Mouse (Mus musculus): Measurements from ENCODE around the gene Syne1.

Gene Syne1

DNA sequence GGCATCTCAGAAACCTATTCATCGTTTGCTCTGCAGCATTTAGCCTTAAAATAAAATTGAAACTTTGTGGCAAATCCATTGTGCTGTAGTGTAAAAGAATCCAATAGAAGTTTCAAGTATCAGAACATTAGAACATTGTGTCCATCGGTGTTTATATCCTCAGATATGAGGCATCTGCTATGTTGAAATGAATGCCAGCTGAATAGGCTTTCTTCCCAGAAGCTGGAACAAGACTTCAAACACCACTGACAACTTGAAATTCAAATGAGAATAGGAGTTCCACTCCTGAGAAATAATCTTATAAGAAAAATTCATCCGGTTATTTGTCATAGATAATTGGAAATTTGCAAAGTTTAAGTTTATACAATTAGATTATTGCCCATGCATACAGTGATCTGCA lies 135.6 kb downstream of the Syne1 start:
- peak; percentile 14 for DNase-seq

DNA sequence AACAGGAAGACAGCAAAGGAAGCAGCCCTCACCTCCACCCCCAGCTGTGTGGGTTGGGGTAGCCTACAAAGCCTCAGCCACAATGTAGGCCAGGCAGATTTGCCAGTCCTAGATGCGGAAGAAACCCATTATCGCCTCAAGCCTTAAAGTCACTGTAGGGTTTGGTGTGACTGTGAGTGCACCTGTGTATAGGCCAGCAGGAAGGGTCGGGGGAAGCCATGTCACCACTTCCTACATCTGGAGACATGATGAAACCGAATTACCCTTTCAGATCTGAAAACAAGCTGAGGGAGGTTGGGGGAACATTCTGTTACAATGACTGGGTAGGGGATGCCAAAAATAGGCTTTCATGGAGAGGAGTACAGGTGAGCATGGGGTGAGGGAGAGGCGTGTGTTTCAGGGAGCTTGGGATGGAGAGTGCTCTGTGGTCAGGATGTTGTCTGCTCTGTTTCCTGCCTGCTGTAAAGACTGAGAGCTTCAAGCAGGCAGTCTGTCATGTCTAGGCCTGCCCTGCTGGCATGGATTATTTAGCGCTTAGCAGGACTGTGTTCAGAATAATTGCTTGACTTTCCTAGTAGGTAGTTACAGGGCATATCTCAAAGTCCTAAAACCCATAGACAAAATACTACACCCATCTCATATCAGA lies 167.0 kb downstream of the Syne1 start:
- no peak for DNase-seq

DNA sequence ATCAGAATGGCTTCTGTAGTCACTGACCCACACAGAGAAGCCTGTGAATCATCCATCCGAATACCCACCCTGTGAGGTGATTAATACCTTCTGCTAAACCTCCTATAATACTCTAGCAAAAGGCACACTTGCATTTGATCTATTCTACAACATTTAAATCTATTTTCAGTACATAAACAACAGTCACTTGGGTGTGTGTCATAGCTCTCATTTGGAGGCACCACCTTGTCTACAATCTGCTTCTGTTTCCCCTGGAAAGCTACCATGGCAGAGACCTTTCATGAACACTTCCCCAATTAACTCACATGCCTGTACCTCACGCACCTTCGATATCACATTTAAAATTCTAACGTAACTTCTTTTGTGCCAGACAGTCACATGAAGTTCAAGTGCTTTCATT lies 169.7 kb downstream of the Syne1 start:
- no peak for DNase-seq

DNA sequence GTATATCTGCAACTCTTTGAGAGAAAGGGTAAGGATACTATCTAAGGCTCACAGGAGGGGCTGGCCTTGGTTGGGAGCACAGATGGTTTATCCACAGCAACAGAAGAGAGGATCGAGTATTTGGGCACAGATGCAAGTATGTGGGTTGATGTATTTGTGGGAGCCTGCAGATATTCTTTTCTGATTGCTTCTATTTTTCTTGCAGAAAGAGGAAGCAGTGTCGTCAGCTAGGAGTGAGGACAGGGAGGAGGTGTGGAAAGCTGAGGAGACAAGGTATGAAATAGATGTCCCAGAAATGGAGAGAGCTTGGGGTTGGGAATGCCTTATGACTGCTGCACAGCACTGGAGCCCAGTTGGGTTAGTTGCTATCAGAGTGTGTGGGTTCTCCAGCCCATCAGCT lies 172.3 kb downstream of the Syne1 start:
- no peak for DNase-seq

DNA sequence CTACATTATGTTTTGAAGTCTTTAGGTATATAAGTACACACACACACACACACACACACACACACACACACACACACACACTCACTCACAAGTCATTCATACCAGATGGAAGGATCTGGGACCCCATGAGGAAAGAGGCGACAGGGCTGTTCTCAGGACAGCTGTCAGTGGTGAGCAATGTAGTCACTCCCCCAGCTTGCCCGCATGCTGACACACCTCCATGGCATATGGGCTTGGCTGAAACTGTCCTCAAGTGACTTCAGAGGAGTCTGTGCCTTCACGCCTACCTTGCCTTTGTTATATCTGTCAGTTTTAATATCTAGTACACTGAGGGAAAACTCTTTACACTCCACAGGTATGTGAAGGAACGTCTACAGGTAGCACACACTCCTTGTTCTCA lies 181.7 kb downstream of the Syne1 start:
- DNase-seq, result no peak

DNA sequence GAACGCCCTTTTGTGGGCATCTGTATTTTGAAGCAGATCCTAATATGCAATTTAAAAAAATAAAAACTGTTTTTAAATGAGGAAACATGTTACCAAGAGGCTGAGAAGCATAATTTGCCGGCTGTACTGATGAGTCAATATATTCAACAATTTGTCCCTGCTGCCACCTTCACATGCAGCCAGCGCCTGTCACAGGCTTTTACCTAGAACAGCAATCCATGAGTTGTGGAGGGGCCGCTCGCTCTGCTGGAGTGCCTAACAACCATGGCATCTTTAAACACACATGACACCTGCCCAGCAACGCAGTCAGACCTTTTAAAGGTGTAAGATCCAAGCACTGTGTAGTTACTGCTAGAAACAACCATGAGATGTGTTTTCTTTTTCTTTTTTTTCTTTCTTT lies 183.0 kb downstream of the Syne1 start:
- no peak for DNase-seq

DNA sequence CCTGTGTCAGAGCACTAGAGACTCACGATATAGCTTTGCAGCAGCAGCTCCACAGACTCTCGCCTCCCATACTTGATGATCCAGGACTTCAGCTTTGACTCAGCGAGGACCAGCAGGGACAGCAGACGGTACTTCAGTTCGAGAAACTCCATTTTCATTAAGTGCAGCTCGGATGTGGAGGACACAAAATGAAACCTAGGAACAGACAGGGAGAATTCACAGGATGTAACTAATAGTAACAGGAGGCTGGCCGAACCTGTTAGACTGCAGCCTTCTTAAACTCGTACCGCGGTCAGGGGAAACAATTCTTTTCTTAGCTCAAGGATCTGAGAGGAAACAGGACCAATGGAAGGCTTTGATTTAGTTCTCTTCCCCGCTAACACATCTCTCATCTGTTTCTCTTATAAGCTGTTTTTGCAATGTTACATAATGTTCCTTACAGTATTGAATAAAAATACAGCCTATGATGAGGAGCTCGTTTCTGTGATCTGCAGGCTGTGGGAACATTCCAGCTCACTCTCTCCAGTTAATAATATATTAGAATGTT lies 183.7 kb downstream of the Syne1 start:
- no peak for DNase-seq

DNA sequence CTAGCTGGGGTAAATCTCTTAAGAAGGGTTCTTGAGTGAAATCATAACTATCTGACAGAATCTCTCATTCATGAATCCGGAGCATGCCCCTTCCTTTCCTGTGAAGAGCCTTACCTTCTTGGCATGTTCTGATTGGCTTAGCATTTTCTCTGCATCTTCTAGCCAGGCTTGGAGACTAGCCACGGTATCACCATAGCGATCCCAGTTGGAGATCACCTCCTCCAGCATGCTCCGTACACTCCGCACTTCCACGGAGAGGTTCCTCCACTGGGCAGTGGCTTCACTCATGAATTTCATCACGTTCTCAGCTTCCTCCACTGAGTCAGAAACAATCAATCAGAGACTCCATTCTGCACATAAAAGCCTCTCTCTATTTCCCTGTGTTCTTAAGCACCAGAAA lies 190.7 kb downstream of the Syne1 start:
- DNase-seq, result no peak

DNA sequence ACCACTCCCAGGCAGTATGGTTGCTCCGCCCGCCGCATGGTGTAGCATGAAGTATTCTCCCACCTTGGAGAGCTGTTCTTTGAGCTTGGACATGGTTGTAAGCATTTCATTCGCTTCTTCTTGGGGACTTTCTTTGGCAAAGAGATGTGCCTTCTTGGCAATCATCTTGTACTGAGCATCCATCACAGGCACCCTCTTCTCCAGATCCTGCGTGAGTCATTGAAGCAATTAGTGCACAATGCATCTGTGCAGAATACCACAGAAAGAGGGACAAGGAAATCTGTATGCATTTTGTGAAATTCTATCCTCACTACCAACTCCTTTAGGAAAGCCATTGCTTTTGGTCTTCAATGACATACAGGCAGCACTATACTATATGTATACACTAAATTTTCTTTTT lies 194.7 kb downstream of the Syne1 start:
- no peak for DNase-seq

DNA sequence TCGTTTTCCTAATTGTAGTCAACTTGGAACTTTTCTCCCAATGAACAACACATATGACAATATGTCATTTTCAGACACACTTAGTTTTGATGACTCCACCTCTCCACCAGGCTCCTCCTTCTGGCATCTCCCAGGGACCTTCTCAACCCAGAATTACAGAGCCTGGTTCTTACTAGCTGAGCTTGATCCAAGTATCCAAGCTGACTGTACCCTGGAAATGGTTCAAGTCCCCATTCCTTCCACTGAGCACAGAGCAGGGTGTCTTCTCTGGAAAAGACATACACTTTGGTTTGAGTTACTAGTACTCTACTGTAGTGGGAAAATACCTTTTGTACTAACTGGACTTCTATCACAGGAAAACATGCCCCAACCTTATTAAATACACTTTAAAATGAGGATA lies 197.9 kb downstream of the Syne1 start:
- DNase-seq, result no peak

DNA sequence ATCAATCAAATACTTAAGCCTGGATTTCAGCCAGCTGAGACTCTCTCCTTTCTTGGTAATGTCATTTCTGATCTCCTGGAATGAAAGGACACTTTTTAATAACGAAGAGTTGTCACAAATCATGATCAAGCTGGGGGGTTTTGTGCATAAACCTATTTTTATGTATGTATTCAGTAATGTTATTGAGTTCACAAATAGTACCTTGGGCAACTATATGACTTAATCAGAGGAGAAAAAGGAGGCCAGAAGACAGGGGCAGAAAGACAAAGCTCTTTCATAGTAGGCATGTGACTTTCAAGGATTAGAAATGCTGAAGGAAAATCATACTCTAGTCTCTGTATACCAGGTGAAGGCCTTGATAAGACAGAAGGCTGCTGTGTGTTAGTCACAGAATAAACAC lies 204.4 kb downstream of the Syne1 start:
- DNase-seq, result no peak

DNA sequence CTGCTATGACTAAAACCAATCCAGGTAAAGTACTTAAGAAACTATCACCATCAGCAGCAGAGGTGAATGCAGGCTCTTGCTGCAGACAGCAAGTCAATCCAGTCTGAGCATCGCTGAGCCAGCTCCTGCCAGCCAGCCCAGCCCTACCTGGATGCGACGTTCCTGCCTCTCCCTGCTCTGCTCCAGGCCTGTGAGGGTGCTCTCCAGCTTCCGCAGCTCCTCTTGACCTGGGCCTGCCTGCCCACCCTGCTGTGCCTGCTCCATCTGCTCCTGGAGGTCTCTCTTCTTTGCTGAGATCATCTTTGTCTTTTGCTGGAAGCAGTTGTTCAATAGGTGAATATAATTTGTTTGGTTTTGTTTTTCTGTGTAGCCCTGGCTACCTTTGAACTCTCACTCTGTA lies 208.1 kb downstream of the Syne1 start:
- DNase-seq, result no peak

DNA sequence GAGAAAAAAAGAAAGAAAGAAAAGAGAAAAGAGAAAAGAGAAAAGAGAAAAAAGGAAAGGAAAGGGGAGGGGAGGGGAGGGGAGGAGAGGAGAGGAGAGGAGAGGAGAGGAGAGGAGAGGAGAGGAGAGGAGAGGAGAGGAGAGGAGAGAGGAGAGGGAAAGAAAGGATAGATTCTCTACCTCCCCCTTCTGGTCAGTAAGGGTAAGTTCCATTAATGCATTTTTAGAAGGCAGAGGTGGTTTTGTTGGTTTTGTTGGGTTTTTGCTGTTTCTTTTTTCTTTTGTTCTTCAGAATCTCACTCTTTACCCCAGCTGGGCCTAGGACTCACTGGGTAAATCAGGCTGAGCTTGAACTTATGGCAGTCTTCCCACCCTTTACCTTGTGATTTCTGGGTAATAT lies 214.9 kb downstream of the Syne1 start:
- no peak for DNase-seq

DNA sequence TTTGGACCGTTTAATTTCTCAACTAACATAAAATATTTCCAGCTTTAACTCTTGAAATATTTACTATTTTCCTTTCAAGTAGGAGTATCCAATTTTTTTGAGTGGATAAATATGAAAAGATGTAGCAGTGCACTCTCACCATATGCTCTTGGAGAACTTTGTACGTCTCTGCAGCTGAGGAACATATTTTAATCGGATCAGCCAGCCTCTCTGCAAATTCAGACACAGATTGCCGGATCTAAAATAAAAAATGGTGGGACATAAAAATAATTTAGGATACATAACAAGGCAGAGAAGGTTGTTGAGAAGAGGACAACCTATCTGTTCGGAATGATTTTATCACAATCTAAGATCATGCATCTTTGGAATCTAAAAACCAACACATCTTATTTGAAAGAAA lies 218.5 kb downstream of the Syne1 start:
- DNase-seq, result no peak

DNA sequence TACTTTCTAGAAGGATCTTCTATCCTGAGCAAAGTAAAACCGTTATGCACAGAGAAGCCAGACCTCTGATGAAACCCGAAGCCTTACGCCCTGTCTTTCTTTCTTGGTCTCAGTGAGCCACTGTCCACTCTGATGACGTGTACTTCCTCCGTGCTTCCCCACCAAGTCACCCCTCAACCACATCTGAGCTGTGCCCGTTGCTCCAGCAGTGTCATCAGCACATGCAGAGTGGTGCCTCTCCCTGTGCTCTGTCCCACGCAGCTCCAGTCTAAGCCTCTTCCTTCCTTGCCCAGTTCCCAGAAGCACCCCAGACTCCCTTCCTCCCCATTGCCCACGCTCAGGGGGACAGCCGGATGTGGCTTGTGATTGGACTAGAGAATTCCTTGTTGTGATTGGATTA lies 224.6 kb downstream of the Syne1 start:
- DNase-seq, result no peak

DNA sequence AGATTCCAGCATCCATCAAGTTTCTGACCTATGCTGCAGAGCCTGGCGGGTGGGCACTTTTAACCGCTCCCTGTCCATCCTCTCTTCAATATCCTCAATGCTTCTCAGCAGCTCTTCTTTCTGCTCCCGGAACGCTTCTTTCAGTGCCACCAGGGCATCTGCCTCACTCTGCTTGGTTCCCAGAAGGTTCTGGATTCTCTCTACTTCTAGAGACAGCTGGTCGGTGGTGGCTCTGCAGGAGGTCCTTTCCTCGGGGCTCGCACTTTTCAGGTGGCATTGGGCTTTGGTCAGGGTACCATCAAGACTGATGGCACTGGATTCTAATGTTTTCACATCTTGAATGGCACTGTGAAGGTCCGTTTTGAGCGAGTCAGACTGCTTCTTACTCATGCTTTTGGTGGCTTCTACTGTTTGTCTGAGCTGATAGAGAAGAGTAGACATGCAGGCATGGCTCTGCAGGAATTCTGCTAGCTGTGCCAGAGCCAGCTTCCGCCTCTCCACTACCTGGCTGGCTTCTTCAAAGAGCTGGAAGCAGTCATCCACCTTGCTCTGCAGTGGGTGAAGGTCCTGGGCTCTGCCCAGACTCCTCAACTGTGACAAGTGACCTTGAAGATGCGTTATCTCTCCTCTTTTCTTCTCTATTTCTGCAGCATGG lies 227.4 kb downstream of the Syne1 start:
- no peak for DNase-seq

DNA sequence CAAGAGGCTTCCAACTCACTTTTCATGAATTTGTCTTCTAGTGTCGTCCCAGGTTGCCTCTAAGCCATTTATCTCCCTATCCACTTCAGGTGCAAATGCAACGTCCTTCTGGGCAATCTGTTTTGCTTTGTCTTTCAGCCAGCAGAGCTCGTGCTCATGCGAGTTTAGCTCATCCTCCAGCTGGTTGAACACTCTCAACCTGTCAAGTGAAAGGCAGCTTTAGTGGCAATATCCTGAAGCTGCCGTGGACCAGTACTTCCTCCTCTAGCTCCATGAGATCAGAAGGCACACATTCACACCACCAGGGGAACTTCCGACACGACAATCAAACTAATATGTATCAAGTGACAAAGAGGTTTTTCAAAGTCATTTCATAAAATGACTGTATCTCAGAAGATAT lies 228.7 kb downstream of the Syne1 start:
- no peak for DNase-seq

DNA sequence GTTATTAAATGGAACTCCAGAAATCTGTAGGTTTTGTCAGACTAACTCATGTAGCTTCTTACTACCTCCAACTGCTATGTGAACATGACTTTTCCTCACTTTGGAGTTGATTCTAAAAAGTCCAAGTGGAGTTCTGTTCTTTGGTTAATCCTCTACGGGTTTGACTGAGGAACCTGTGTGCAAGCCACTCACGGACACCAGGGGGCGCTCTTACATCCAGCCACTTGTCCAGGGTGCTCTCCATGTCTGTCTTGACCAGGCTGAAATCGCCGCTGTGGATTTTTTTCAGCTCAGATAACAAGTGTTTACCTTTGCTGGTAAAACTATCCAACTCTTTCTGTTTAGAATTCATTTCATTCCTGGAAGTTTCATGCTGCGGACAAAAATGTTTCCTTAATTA lies 233.7 kb downstream of the Syne1 start:
- peak; percentile 83 for DNase-seq

DNA sequence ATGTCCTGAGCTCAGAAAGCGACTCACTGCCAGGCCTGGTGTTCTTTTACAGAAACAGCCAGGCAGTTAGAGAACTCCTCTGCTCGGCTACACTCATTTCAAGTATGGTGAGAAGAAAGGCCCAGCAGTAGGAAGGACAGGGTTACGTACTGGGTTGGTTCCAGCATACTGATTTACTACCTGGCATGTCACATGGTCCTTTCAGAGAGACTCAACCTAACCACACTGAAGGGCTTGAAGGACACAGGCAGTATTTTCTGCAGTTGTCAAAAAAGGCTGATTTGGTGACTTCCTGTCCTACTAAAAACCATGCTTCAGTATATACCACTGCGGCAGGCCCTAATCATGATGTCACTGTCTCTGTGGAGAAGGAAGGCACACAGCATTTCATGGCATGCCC lies 238.8 kb downstream of the Syne1 start:
- DNase-seq, result no peak

DNA sequence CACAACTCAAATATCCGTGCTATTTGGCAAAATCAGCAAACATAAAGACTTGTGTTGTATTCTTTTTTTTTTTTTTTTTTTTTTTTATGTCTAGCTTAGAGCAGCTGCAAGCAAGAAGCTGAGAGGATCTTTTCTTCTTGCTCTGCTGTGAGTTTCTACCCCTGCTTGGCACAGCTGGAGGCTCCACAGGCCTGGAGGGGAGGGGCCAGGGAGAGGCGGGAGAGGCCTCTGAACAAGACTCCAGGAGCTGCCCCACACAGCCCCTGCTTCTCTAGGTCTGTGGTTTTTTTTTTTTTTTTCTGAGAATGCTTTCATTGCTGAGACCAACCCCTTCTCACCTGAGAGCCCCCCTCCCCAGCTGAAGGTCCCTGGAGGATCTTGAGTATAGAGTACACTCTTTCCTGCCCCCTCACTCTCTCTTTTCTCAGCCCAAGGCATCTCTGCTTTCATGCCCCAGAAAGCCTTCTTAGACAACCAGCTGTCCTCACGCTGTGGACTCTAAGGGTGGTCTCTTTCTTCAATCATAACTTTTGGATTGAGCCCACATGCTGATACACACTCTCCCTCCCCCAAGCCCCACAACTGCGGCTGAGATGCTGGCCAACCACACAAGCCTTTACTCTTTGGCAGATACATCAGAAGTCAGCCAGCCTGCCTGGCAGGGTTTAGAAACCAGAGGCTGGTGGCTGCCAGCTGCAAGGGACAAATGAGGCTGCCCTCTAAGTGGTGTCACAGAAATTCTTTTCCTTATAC lies 241.1 kb downstream of the Syne1 start:
- peak; percentile 15 for DNase-seq

DNA sequence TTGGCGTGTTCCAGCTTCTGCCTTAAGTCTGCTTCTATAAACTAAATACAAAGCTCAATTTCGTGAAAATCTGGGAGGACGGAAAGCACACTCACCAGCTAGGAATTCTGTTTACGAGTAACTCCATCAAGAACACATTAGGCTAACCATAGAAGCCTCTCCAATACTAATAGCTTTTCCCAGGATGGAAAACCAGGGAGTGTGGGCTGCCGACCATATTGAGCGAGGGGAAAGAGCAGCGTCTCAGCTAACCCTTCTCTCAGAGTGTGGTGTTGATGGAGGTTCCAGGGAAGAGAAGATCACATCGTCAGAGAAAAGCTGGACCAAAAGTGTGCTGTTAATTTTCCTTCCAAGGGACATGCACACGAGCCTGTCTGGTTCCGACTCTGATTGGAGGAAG lies 241.9 kb downstream of the Syne1 start:
- no peak for DNase-seq

DNA sequence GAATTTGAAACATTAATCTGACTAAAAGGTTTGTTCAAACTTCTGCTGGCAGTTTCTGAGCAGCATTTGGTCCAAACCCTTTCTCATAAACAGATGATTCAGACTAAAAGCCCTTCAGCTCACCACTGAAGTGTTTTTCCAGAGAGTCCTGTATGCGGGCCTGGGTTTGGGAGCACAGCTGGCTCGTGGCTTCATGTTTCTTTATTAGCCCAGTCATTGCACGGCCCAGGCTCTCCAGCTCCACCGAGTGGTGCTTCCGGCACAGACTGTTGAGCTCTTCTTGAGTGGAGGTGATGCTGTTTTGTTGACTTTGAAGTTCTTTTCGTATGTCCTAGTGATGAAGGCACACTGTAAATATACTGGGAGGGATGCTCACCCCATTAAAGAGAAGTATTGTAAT lies 245.7 kb downstream of the Syne1 start:
- DNase-seq, result peak; percentile 32

DNA sequence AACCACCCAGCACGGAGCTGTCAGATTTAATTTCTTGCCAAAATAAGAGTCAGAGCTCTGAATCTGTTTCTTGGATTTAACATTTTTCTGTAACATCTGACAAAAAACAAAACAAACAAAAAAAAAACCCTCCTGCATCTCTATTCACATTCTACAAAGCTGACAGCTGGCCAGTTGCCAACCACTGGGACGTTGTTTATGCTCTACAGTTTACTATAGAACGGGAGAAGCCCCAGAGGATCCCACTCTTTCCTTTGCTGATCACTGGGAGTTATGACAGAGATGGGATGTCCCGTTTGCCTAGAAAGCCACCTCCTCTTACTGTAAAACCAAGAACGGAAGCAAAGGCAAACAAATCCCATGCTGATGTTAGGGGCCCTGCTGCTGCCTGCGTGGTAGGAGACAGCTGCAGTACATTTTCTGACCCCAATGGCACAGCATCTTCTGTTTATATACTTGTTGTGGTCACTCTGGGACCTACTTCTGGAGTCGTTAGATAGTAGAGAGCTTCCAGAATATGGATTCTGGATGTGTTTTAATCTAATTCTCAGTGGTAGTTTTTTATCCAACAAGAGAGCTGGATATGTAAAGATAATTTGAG lies 255.9 kb downstream of the Syne1 start:
- peak; percentile 26 for DNase-seq

DNA sequence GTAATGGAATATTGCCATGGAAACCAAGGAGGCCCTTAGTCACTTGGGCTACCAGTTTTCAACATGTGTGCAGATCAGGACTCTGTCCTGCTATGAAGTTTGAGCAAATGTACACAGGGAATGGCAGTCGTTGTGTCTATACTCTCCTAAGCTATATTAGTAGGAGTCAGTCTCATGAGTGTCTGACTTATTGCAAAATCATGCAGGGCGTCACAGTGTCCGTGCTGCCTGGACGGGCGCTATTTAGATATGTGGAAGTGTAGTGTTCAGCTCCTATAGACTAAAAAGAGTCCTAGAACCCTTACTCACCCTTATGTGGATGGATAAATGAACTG lies 261.7 kb downstream of the Syne1 start:
- DNase-seq, result no peak
